Mouse (Mus musculus) left cerebral cortex, postnatal 10 days (tissue): ENCODE data around the gene 2510039O18Rik. TPM values are rescaled to one million over a fixed set of nuclear protein-coding genes. Genes with fewer than 3 reads are reported as not detected.

ENCODE experiments used
- DNase-seq, 2 experiments: peaks; one replicate each; pipeline ENCODE4 v3.0.0; 2021 to 2022; ENCODE audit warnings: low spot score in 2 of 2, mixed read lengths in 1 of 2; ENCODE audit errors: extremely low spot score in 1 of 2
- intact Hi-C: fragments of 180-260 bp; cut with DNase I; formaldehyde crosslinking; loops from one replicate; pipeline ENCODE4 v1.15.1; 2025
- total RNA-seq, 2 experiments: library from RNA; stranded (reverse); gene quantifications; 2 replicates each; pipeline ENCODE4 v1.2.3; 2021

2510039O18Rik gene
- total RNA-seq, 2 experiments from 2014 or later, result 26.8 to 28.4 TPM

DNA sequence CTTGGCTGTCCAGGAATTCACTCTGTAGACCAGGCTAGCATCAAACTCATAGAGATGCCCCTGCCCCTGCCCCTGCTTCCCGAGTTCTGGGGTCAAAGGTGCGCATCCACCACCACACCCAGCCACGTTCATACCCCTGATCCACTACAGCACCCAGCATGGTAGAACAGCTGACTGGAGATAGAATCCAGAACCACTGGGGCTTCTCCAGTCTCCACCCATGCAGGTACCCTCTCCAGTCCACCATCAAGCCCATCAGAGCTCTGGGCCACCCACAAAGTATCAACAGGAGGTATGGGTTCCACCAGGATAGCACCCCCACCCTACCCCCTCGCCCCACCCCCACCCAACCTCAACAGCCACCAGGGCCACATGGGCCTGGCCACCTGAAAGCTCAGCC is 6.1 kb upstream of the 2510039O18Rik start:
- DNase-seq, result no peak
- intact Hi-C loops, result no loop called here

DNA sequence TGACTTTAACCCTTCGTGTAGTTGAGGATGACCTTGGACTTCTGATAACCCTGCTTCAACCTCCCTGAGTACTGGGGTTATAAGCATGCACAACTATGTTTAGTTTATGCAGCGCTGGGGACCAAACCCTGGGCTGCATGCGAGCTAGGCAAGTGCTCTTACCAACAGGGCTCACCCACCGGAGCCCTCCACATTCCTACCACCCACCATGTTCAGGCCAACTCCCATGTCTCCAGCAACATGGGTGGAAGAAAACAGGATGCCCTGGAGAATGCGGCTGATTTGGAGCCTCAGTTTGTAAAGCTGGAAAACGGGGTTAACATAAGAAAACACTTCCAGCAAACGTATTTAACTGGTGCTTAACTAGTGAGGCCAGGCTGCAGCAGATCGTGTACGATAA is 4.8 kb upstream of the 2510039O18Rik start:
- intact Hi-C loops, result no loop called here
- no peak for DNase-seq

DNA sequence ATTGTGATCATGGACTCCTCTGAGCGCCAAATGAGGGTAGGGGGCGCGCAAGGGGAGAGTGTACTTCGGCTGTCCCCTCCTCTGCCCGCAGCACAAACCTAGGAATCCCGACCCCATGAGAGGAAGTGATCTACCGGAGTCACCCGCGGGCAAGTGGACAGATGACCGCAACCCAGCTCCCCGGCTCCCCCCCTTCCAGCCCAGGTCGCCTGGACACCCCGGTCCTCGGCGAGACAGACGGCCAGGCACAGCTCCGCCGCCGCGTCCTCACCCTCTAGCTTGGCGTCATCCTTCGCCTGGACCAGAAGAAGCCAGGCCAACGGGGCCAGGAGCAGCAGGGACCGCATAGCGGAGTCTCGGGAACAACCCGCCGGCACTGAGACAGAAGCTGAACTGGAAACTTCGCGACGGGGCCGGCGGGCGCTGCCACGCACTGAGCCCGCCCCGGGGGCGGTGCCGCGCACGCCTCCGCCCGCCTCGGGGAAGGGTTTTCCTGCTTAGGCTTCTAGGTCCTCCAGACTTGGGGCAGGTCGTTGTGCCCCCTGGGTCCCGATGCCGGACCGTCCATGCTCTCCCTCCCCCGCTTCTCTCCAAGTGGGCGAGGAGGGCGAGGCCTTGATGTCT is 4.3 kb upstream of the 2510039O18Rik start, which contains the start of gene Plod1:
Gene Plod1, minus strand, starts transcription at position 437 of the 624 bp plus-strand sequence.
- DNase-seq, result peak; percentile 62 to 91
- intact Hi-C loops, result no loop called here

DNA sequence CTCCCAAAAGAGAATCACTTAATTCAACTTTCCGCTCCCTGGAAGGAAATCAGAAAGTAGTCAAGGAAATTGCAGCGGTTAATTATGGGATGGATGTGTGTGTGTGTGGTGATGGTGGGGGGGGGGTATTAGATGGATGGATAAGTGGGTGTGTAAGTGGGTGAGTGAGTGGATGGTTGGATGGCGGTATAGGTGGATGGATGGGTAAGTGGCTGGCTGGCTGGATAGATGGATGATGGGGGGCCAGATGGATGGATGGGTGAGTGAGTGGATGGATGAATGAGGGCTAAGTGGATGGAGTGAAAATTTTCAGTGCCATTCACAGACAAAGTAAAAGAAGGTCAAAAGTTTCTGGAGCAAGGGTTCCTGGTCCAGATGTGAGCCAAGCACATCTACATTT is 3.7 kb upstream of the 2510039O18Rik start:
- no peak for DNase-seq
- intact Hi-C loops, result no loop called here

DNA sequence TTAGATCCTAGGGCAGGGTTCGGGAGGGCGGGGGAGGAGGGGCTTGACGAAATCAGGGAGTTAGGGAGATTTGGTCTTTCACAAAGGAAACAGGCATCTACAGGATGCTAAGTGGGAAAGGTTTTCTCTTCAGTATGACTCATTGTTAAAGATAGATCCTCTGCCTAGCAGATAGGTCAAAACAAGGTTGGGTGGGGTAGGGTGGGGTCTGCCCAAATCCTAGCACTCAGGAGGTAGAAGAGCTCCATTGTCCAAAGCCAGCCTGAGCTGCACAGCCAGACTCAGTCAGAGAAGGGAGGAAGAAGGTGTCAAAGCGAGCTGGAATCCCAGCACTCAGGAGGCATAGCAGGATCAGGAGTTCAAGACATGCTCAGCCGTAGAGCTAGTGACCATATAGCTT is 3.2 kb upstream of the 2510039O18Rik start:
- intact Hi-C loops, result no loop called here
- no peak for DNase-seq

DNA sequence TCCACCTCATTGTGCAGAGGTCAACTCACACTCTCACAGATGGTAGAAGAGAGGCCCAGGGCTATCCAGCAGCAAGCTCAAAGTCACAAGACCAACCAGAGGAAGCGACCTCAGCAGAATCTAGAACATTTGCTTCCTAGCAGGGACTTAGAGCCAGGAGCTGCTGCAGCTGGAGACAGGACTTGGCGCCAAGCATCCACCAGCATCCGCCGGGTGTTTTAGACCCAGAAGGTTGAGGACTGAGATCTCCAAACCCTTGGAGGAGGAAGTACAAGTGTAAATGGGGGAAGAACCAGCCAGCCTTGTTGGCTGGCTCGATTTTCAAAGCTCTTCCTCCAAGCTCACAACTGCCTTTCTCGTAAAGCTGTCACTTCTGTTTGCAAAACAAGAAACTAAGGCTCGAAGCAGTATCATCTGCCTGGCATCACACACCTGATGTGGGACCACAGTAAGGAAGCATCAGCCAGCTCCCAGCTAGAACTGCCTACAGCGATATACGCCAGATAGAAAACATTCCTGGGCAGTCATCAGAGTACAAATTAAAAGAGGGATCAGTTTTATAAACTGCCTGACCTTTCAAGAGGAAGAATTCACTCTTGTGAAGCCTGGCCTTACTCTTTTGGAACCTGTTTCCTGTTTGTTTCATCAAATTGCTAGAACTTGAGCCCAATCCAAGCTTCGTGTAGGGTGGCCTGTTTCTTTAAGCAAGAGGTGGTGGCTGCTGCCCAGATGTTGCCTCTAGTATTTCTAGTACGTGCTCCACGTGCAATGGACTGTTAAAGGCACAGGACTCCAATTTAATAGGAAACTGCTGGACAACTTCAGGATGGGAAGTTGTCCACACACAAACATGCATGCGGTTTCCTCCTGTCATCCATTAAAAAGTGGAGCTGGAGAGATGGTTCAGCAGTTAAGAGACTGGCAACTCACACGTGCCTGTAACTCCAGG is 2.3 kb upstream of the 2510039O18Rik start:
- intact Hi-C loops, result no loop called here
- DNase-seq, result peak in 1 of 2 experiments; percentile 66

DNA sequence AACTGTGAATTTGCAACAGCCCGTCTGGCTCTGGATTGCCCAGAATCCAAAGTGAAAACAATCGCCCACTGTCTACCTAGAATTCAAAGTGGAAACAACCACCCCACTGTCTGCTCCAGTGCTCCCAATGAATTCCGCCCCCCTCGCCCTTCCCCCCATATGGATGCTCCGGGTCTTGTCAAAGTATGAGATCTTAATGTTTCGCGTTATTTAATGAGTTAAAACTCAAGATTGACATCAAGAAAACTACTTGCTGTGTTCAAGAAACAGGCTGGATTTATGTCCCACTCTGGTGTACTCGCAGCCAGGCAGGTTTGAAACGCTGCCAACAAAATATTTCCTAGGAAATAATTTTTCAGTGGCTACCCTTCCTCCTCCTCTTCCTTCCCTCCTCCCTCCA is 584 bp upstream of the 2510039O18Rik start:
- DNase-seq, result no peak
- intact Hi-C loops, result loop anchor here (5.0 kb wide), 1 partner anchor 33 kb away; no protein-coding TSS in a partner anchor

DNA sequence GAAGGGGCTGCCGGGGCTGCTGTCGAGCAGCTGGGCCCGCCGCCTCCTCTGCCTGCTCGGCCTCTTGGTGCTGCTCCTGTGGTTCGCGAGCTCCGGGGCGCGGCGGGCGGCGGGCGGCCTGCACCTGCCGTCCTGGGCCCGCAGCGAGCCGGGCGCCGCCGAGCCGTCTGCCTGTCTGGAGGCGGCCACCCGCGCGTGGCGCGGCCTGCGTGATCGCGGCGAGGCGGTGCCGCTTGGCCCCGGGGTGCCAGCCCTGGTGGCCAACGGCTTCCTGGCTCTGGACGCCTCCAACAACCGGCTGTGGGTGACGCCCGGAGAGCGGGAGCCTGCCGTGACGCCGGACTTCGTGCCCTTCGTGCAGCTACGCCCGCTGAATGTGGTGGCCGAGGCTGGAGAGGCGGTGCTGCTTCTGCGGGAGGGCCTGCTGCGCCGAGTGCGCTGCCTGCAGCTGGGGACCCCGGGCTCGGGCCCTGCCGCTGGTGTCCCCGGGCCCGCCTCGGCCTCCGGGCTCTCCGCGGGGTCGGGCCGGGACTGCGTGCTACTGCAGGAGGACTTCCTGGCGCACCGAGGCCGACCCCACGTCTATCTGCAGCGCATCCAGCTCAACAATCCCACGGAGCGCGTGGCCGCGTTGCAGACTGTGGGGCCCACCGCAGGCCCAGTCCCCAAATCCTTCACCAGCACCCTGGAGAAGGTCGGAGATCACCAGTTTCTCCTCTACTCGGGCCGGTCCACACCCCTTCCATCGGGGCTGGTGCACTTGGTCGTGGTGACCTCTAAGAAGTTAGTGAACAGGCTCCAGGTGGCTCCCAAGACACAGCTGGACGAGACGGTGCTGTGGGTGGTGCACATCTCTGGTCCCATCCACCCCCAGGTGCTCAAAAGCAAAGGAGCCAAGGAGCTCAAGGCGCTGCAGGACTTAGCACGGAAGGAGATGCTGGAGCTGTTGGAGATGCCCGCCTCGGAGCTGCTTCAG is 638 bp downstream of the 2510039O18Rik start:
- peak in 1 of 2 experiments; percentile 62 for DNase-seq
- intact Hi-C loops, result loop anchor here (5.0 kb wide), 1 partner anchor 34 kb away; no protein-coding TSS in a partner anchor

DNA sequence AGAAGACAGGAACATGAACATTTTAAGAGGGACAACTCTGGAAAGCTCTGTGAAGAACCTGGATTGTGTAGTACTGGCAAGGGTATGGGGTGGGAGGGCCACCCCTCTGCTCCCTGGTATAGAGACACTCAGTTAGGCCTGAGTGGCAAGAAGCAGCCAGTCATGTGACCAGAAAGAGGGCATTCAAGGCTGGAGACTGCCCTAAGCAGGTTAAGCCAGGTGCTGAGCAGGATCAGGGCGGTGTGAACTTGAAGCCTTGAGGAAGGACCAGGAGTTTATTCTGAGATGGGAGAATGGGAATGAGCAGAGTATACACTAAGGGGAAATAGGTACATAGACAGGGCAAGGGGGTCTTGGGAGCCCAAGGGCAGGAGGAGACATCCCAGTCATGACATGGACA is 2.3 kb downstream of the 2510039O18Rik start:
- no peak for DNase-seq
- intact Hi-C loops, result loop anchor here (5.0 kb wide), 1 partner anchor 36 kb away; no protein-coding TSS in a partner anchor

DNA sequence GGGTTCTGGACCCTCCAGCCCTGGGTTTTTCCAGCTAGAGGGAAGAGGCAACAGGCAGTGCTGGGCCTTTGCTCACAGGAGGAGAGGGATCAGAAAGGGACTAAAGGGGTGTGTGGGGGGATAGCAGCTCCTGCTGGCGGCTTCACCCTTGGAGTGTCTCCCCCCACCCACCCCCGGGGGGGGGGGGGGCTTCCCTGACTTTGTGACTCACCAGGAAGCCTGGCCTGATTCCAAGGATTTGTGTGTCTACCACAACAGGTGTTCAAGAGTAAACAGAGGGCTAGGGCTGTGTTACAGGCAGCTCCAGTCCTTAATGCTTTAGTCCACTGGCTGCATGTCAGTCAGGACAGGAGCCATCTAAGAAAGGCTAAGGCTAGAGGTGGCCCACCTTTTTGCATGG is 6.8 kb downstream of the 2510039O18Rik start:
- intact Hi-C loops, result no loop called here
- DNase-seq, result peak in 1 of 2 experiments; percentile 32

DNA sequence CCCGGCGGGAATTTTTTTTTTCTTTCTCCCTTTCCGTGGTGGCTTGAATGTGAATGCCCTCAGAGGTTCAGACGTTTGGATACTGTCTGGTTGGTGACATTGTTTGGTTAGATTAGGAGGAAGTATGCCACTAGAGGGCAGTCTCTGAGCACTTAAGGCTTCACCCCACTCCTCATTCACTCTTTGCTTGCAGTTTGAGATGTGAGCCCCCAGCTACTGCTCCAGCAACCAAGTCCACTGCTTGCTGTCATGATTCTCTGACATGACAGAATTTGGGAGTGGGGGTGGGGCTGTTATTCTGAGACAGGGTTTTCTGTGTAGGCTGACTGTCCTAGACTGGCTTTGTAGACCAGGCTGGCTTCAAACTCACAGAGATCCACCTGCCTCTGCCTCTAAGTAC is 12.9 kb downstream of the 2510039O18Rik start:
- peak in 1 of 2 experiments; percentile 47 for DNase-seq
- intact Hi-C loops, result no loop called here

DNA sequence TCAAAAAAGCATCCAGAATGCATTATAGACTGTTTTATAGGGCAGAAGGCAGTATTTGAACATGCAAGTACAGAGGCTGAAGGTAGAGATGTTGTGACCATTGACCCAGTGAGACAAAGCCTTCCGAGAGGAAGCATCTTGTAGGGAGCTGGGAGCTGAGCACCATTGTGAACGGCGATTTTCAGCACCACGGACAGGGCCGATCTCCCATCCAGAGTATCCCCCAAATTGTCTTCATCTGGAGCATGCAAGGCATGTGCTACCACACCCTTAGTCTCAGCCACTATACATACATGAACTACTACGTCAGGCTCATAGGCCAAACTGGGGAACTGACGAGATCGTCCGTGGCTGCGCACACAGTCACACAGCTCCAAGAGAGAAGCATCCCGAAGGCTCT is 16.4 kb downstream of the 2510039O18Rik start:
- no peak for DNase-seq
- intact Hi-C loops, result no loop called here

DNA sequence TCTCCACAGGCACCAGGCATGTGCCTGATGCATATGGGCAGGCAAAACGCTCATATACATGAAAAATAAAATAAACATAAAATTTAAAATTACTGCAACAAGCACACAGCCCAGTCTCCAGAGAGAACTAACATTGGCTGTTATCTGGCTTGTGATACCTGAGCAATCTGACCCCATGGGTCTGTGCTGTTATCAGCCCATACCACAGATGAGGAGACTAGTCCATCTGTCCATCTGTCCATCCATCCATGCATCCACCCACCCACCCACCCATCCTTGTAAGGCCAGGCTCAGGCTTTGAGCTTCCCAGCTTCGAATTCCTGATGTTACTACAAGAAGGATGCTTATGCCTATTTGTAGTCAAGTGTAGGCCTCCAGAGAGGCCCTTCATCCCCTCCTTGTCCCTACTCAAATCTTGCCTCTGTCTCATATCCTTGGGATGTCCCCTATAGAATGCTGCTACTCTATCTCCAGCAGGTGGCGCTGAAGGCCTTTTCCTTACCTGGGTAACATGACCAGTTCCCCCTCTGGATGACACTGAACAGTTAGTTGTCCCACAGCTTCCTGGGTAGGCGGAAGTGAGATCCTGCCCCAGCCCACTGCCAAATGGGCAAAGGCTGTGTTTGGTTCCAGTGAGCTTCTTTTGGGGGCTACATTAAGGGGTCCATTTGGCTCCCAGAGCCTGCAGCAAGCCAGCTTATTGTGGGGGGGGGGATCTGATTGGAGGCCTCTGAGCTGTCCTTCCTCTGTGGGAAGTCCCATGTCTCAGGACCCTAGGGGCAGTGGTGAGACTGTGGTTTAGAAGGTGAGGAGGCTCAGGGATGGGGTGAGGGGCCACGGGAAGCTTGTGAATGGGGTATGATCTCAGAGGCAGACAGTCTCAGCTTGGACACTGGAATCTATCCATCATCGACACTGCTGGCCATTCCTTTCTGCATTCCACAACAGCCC is 19.5 kb downstream of the 2510039O18Rik start:
- intact Hi-C loops, result loop anchor here (5.0 kb wide), 1 partner anchor 47 kb away; no protein-coding TSS in a partner anchor
- DNase-seq, result peak in 1 of 2 experiments; percentile 76

DNA sequence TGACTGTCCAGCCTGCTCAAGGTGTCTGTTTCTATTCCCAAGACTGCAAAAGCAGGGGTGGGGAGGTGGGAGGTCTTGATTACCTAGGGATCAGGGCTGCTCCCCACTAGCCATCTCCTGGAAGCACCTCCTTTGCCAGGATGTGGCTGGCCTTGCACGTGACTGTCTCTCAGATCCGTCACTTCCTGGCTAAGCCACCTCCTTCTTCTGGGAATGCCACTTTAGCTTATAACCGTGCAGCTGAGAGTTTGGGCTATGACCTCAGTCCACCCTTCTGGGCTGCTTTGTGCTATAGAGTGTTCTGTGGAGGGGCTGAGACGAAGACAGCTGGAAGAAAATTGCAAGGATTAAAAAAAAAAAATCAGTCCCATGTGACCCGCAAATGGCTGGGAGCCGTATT is 22.1 kb downstream of the 2510039O18Rik start:
- DNase-seq, result no peak
- intact Hi-C loops, result loop anchor here (5.0 kb wide), 1 partner anchor 45 kb away; no protein-coding TSS in a partner anchor

DNA sequence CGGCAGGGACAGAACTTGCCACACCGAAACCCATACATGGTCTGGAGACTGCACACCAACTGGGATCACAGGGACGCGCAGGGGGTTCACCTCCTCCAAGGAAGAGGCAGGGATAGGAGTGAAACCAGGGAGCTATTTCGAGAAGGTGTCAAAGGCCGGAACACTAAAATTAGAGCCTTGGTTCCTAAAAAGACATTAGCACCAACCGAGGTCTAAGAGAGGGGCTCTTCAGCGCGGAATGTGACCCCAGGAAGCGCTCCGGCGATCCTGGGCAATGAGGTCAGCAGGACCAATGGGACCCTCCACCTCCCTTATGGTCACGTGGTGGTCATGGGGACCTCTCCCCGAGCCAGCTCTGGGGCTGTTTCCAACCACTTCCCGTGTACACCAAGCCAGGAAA is 22.9 kb downstream of the 2510039O18Rik start:
- DNase-seq, result no peak
- intact Hi-C loops, result loop anchor here (5.0 kb wide), 1 partner anchor 44 kb away; no protein-coding TSS in a partner anchor

DNA sequence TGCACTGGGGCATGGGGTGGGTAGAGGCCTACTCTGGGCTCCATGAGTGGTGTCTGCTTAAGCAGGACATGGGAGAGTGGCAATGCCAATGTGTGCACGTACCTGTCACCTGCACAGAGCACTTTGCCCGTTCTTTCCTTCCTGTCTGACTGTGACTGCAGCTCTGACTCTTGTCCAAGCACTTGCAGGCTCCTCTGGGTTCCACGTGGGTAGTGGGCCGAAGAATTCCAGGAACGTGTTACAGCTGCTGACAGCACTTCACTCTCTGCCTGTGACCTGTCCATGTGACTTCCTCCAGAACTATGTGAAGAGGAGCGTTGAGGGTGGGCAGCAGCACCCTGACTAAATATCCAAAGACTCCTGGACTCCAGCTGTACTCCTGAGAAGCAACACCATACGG is 25.0 kb downstream of the 2510039O18Rik start:
- intact Hi-C loops, result no loop called here
- no peak for DNase-seq

DNA sequence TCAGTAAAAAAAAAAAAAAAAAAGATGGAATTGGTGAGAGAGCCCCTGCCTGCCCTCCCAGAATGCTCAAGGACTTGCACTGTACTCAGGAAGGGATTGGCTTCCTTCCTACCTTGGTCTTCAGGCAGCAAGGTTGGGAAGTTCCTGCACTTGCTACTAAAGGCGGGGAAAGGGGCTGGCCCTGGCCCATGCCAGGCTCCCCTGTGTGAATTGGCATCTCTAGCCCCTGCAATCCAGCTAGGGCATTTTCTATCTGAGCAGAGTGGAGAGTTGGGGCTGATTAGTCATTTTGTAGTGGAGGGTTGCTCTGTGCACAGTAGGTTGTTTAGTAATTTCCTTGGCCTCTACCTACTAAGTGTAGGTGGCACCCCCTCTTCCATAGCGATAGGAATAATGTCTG is 28.1 kb downstream of the 2510039O18Rik start:
- intact Hi-C loops, result no loop called here

More for the DNA sequence above, 28.1 kb downstream of the 2510039O18Rik start:
- DNase-seq, result no peak
